Mouse (Mus musculus): Measurements from ENCODE around the gene Cd24a.
A peak's percentile ranks its signal among the peaks of the same experiment; 100 is the strongest.

Cd24a gene

DNA sequence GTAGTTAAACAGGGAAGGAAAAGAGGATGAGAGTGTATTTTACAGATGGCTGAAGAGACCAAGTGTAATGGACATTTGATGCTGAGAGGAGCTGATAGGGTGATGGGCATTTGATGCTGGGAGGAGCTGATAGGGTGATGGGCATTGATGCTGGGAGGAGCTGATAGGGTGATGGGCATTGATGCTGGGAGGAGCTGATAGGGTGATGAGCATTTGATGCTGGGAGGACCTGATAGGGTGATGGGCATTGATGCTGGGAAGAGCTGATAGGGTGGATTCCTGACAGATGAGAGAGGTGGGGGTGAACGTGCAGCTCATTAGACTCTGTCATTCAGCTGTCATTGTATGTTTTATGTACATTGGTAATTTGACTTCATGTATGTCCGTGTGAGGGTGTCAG is 47.5 kb downstream of the Cd24a start:
- peak; percentile 20 for DNase-seq (ENCODE audit: low read depth, low spot score)

DNA sequence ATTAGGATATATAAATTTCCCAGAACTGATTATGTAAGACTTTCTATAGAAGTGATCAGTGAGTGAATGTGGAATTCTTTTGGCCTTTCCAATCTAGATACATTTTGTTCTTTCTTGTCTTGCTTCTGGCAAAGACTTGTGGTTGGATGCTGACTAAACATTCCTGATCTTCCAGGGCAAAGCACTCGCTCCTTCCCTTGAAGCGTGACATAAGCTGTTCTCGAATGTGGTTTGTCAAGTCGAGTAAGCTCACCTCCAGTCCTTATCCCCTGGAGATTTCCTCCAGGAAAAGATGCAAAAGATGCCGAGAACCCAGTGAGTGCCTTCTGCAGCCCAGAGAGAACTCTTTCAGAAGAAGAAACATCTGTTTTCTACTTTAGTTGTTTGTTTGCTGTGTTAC is 51.1 kb downstream of the Cd24a start:
- no peak for DNase-seq (ENCODE audit: low read depth, low spot score)

DNA sequence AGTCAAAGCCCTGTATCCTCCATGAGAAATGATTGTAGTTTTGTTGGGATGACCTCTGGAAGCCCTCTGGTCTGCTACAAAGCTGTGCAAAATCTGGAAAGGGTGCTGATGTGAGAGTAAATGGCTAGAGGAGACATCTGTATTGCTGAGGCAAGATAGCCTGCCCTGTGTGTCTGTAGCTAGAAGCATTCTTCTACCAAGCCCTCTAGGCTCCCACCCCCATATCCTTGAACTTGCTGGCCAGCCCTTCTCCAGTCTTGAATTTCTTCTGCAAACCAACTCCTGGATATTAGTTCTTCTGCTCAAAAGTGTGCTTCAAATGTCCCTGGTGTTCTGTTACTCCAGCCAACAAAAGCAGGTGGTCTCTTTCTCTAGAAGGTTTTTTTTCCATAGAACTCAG is 51.8 kb downstream of the Cd24a start:
- no peak for DNase-seq (ENCODE audit: low read depth, low spot score)

DNA sequence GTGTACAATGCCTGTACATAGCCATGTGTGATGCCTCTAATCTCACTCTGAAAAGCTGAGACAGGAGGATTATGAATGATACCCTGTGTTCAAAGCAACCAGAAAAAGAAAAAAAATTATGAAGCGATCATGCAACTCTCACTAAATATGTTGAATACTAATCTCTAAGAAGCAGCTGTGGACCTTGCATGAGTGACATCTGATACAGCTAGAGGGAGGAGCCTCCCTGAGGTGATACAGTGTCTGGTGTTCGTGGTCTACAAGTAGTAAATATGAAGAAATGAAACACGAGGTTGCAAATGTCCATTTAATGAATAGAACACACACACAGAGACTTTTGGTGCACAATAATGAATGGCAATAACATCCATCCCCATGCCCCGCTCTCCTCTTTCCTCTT is 52.5 kb downstream of the Cd24a start:
- no peak for DNase-seq (ENCODE audit: low read depth, low spot score)

DNA sequence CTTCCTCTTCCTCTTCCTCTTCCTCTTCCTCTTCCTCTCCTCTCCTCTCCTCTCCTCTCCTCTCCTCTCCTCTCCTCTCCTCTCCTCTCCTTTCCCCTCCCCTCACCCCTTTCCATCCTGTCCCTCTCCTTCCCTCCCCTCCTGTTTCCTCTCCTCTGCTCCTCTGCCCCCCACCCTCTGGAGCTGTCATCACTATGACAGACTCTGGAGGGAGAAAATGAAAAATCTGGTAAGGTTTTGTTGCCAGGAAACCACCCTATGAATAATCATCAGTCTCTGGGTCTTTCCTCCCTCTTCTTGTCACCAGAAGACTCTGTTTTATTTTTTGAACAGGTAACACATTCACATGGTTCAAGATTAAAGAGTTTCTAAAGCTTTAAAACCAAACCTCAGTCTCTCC is 53.0 kb downstream of the Cd24a start:
- no peak for DNase-seq (ENCODE audit: low read depth, low spot score)

DNA sequence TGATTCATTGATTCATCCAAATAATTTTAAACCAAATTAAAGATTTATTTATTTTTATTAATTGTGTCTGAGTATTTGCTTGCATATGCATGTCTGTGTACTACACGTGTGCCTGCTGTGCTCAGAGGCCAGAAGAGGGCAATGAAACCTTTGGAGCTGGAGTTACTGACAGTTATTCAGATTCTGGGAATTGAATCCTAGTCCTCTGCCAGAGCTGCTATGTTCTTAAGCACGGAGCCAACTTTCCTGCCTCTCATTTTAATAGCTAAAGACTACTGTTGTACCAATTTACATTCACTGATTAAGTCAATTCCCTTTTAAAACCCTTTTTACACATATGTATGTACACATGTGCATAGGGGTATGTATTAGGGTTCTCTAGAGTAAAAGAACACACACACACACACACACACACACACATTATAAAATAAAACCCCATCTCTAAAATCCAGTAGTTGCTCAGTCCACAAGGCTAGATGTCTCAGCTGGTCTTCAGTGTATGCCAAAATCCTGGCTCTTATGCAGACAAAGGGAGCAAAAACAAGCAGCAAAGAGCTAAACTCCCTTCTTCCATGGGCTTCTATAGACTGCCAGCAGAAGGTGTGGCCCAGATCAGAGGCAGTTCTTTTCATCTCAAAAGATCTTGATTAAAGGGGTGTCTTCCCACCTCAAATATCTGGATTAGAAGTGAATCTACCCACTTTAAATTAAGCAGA is 53.7 kb downstream of the Cd24a start:
- DNase-seq (ENCODE audit: low read depth, low spot score) = no peak

DNA sequence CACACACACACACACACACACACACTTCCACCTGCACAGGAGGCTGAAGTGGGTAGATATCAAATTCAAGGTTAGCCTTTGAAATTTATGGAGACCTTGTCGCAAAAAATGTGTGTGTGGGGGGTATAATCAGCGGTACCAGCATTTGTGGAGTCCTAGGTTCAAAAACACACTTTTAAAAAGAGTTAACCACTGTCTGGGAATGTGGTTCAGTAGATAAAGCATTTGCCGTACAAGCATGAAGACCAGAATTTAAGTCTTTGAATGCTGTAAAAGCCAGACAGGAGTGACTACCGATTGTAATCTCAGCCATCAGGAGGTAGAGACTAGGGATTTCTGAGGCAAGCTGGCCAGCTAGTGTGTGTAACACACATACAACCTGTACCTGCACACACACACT is 55.0 kb downstream of the Cd24a start:
- no peak for DNase-seq (ENCODE audit: low read depth, low spot score)

Data from skeletal muscle tissue, adult 2 months (tissue).